Mouse (Mus musculus) B cell, adult (primary cell): ENCODE measurements around the gene Acss2. TPM values are rescaled to one million over a fixed set of nuclear protein-coding genes. Genes with fewer than 3 reads are reported as not detected.

ENCODE experiments used
- total RNA-seq: library from RNA; stranded (reverse); gene quantifications from 4 replicates; pipeline ENCODE4 v1.2.4, GENCODE M21; 2023; ENCODE audit not compliant: inconsistent age

Acss2 gene
- total RNA-seq: 2.5 to 4.5 TPM (median 3.1 TPM) in 4 replicates

DNA sequence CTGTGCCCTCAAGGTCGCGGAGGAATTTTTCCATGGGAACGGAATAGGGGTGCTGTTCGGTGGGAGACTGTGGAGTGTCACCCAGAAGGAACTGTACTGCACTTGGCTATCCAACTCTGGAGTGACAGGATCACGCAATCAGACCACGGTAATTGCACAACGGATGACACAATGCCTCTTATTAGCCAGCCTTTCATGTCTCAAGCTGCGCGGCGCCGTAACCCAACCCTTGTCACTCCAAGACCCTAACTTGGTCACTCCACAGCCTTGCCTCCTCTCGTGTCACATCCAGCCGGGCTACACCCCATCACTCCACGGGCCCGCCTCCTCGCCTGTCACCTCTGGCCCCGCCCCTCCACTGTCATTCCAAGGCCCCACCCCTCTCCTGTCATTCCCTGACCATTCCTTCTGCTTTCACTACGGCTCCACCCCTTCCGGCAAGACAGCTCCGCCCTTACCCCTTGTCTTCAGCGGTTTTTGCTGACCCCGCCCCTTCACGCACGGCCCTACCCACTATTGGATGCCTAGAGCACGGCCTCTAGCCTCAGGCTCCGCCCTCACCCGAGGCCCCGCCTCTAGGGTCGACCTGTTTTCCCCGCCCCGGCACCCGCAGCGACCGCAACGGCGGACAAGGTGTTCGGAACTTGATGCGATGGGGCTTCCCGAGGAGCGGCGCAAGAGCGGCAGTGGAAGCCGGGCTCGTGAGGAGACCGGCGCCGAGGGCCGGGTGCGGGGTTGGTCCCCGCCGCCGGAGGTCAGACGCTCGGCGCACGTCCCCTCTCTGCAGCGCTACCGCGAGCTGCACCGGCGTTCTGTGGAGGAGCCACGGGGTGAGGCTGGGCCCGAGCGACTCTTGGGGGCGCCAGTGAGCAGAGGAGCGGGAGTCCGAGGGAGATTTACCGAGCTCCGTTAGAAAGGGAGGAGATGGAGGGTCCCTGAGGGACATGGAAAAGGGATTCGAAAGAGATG is at the start of gene Acss2, which contains the start of gene Ggt7:
TSS of gene Acss2 (plus strand) at position 494 of the 969 bp plus-strand sequence.
TSS of gene Ggt7 (minus strand) at position 783 of the 969 bp plus-strand sequence.

DNA sequence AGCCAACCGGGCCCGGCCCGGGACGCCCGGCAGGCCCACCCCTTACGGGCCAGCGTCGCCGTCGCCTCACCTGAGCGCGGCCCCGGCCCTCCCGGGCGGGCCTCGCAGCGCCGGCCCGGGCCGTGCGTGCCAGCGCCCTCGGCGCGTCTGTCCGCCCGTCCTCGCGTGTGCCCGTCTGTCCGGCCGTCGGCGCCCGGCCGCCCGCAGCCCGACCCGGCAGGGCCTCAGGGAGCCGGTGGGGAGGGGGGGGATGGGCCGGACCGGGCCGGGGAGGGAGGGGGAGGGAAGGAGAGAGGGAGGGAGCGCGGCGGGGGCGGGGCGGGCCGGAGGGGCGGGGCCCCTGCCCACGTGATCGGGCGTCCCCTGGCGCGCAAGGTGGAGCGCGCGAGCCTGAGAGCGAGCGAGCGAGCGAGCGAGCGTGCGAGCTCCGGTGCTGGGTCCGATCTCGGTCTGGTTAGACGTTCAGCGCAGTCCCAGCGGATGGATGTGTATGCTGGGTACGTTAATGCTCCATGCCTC is 44.1 kb upstream of the Acss2 start, which contains the start of gene Ncoa6:
TSS of gene Ncoa6 (minus strand) at position 325 of the 519 bp plus-strand sequence.

DNA sequence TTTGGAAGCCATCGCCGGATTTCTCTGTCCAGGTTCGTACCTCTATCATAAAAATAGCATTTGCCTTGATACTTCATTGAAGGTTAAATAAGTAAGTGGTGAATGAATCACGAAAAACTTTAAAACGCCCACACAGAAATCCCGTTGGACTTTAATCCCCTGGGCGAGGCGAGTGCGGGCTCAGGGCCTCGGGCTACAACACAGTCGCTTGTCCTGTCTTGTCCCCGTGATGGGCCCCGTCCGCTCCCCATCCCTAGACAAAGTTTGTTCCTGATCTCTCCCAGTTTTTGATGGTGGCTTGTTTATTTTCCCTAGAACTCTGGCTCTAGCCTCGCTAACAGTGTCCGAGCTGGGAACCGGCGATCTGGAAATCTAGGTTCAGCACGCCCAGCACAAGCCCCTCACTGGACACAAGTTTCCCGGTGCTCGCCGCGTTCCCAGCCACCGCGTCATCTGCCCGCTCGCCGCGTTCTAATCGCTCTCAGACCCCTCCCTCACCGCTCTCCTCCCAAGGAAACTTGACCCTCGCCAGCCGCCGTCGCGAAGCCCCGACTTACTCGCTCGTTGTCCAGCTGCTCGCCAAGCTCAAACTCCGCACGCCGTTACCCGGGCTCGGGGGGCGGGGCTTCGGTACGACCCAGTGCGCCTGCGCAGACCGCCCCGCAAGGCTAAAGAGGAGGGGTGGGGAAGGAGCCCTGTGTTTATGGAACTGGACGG is 74.5 kb downstream of the Acss2 start, which contains the start of gene Gss:
TSS of gene Gss (minus strand) at position 674 of the 717 bp plus-strand sequence.

DNA sequence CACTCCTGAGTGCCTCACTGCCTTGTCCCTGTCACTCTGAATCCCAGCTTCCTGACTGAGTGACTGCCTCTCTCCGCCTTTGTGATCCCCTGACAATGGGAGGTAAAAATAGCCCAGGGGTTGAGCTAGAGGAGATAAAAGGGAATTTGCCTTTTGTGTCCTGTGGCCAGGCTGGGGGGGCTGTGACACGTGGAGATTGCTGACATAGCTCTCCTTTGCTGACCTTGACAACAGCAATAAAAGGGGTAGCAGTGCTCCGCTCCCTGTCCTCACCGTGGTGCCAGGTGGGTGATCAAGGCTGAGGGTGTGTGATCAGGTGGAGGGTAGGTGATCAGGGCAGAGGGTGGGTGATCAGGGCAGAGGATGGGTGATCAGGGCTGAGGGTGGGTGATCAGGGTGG is 93.2 kb downstream of the Acss2 start, which contains the start of gene Myh7b:
TSS of gene Myh7b (plus strand) at position 235 of the 400 bp plus-strand sequence.

Other genes starting within 250 kb of the Acss2 start
- 32.7 to 43.3 TPM (median 37.9 TPM) in 4 replicates for gene Map1lc3a, start 241.7 kb upstream of the Acss2 start, total RNA-seq
- gene Pigu, start 160.5 kb upstream of the Acss2 start, total RNA-seq: 20.3 to 28.3 TPM (median 25.0 TPM) in 4 replicates
- 362 to 414 TPM (median 403 TPM) in 4 replicates for gene Trp53inp2, start 136.9 kb upstream of the Acss2 start, total RNA-seq
- gene Ncoa6, start 44.1 kb upstream of the Acss2 start, total RNA-seq: 57.2 to 64.8 TPM (median 61.7 TPM) in 4 replicates
- 0.45 to 1.1 TPM in 2 of 4 replicates, not detected in the others for gene Ggt7, start 289 bp downstream of the Acss2 start, total RNA-seq
- 8.4 to 13.3 TPM (median 11.0 TPM) in 4 replicates for gene Gss, start 74.9 kb downstream of the Acss2 start, total RNA-seq
- gene Myh7b, start 93.3 kb downstream of the Acss2 start, total RNA-seq: not detected in 4 replicates
- 151 to 173 TPM (median 162 TPM) in 4 replicates for gene Trpc4ap, start 174.4 kb downstream of the Acss2 start, total RNA-seq
- gene Edem2, start 211.5 kb downstream of the Acss2 start, total RNA-seq: 34.6 to 41.1 TPM (median 37.6 TPM) in 4 replicates
- not detected in 4 replicates for gene Gm17581, start 217.9 kb downstream of the Acss2 start, total RNA-seq
- gene Procr, start 233.2 kb downstream of the Acss2 start, total RNA-seq: not detected in 4 replicates